Mouse (Mus musculus): Measurements from ENCODE around the gene Dars. TPM values are rescaled to one million over a fixed set of nuclear protein-coding genes. Genes with fewer than 3 reads are reported as not detected.

The Dars gene
- polyA plus RNA-seq, 1 experiment from 2014 or later, result 108 TPM

DNA sequence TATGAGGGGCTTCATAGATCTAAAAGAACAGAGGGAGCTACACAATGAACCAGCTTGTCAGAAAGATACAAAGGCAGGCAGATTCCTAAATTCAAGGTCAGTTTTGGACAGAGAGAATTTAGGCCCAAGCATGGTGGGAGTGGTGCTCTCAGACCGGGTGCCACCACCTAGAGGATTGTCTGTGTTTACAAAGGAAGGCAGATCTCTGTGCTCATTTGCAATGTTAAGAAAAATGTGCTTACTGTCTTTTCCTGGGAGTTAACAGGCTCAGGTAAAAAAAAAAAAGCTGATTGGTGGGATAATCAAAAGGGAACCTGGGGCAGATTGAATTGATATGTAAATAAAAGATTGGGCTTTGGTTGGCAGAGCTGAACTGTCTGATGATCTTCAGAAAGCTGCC, 20.1 kb upstream of the Dars start:
- H3K9ac ChIP-seq (ENCODE audit: low read depth, low read length), result no peak overlapping the region
- no peaks in the 10 kb centered on the region for H3K9me3 ChIP-seq (ENCODE audit: control insufficient read depth, low read length)
- ATAC-seq (ENCODE audit: low FRiP score, low TSS enrichment), result no peak
- no peaks in the 10 kb centered on the region for H3K36me3 ChIP-seq (ENCODE audit: control insufficient read depth, insufficient read depth, low read length)
- no peak overlapping the region for H3K4me2 ChIP-seq (replicated peaks; ENCODE audit: low read depth, low read length)
- H3K4me1 ChIP-seq (ENCODE audit: control insufficient read depth, insufficient read depth, low read length), result no peaks in the 10 kb centered on the region
- no peaks in the 10 kb centered on the region for H3K27me3 ChIP-seq (ENCODE audit: control insufficient read depth, insufficient read depth, low read length)
- 43% methylated on average over 1 of the region's 1 CpGs for WGBS
- H3K4me3 ChIP-seq (ENCODE audit: low read length), result no peak overlapping the region
- H3K27ac ChIP-seq (ENCODE audit: low read depth, low read length), result no peak overlapping the region

DNA sequence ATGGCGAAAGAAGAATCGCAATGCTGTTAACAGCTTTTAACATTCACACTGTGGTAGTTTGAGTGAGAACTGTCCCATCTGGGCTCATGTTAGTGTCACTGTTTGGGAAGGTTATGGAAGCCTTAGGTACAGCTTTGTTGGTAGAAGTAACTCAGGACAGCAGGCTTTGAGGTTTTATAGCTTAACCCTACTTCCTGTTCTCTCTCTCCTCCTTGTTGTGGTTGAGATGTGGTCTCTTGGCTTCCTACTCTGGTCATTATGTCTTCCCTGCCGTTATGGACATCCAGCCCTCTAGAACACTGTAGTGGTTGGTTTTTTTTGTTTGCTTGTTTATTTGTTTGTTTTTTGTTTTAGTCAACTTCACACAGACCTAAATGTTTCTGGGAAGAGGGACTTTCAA, 18.8 kb upstream of the Dars start:
- no peaks in the 10 kb centered on the region for H3K27me3 ChIP-seq (ENCODE audit: control insufficient read depth, insufficient read depth, low read length)
- no peak overlapping the region for H3K4me2 ChIP-seq (replicated peaks; ENCODE audit: low read depth, low read length)
- no peaks in the 10 kb centered on the region for H3K4me1 ChIP-seq (ENCODE audit: control insufficient read depth, insufficient read depth, low read length)
- no peaks in the 10 kb centered on the region for H3K9me3 ChIP-seq (ENCODE audit: control insufficient read depth, low read length)
- ATAC-seq (ENCODE audit: low FRiP score, low TSS enrichment), result no peak
- no peak overlapping the region for H3K4me3 ChIP-seq (ENCODE audit: low read length)
- WGBS, result 77% methylated on average over 3 of the region's 3 CpGs
- no peak overlapping the region for H3K27ac ChIP-seq (ENCODE audit: low read depth, low read length)
- no peak overlapping the region for H3K9ac ChIP-seq (ENCODE audit: low read depth, low read length)
- H3K36me3 ChIP-seq (ENCODE audit: control insufficient read depth, insufficient read depth, low read length), result no peaks in the 10 kb centered on the region

DNA sequence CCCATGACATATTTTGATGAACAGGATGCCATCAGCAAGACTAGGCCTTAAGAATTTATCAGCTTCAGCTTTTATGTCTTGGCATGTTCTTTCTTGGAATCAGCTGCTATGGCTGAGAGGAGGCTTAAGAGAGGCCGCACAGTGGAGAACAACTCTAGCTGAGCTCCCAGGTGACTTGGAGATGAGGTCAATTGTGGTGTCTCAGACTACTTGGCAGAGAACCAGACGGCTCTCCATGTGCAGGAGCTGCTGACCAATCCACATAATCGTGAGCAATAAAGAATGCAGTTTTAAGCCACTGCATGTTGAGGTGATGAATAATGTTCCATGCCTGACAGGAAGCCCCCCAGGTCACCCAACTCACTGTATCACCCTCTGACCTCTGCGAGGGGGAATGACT, 18.4 kb upstream of the Dars start:
- Histone ChIP-seq H3K4me2 (replicated peaks; ENCODE audit: low read depth, low read length) (no peak overlapping the region), H3K4me3 (ENCODE audit: low read length) (no peak overlapping the region), H3K36me3 (ENCODE audit: control insufficient read depth, insufficient read depth, low read length) (no peaks in the 10 kb centered on the region), H3K9me3 (ENCODE audit: control insufficient read depth, low read length) (no peaks in the 10 kb centered on the region), H3K4me1 (ENCODE audit: control insufficient read depth, insufficient read depth, low read length) (no peaks in the 10 kb centered on the region), H3K27ac (ENCODE audit: low read depth, low read length) (no peak overlapping the region), H3K9ac (ENCODE audit: low read depth, low read length) (no peak overlapping the region), H3K27me3 (ENCODE audit: control insufficient read depth, insufficient read depth, low read length) (no peaks in the 10 kb centered on the region)
- WGBS, result 47% methylated on average over 4 of the region's 4 CpGs
- ATAC-seq (ENCODE audit: low FRiP score, low TSS enrichment), result peak; percentile 69; the same call in 1 of the 2 replicates

DNA sequence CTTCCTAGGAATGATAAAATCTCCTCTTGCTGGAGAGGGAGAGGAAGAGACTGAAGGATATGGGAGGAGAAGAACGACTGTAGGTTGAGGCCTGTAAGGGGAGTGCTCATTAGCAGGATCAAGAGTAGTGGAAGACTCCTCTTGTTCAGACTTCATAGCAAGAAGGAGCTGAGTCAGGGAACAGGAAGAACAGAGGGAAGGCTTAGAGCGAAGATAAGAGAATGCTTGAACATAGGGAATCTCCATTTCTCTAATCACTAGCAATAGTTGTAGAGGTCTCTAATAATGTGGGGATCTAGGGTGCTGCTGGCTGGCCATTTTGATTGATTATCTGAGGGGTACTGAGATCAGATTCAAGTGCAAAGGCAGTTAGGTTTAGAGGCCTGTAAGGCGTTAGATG, 7.8 kb upstream of the Dars start:
- Histone ChIP-seq H3K4me1 (ENCODE audit: control insufficient read depth, insufficient read depth, low read length) (no peaks in the 10 kb centered on the region), H3K27me3 (ENCODE audit: control insufficient read depth, insufficient read depth, low read length) (no peaks in the 10 kb centered on the region), H3K9me3 (ENCODE audit: control insufficient read depth, low read length) (no peaks in the 10 kb centered on the region), H3K4me2 (replicated peaks; ENCODE audit: low read depth, low read length) (no peak overlapping the region), H3K36me3 (ENCODE audit: control insufficient read depth, insufficient read depth, low read length) (no peaks in the 10 kb centered on the region), H3K4me3 (ENCODE audit: low read length) (no peak overlapping the region), H3K9ac (ENCODE audit: low read depth, low read length) (no peak overlapping the region), H3K27ac (ENCODE audit: low read depth, low read length) (no peak overlapping the region)
- ATAC-seq (ENCODE audit: low FRiP score, low TSS enrichment), result no peak
- 76% methylated on average over 3 of the region's 3 CpGs for WGBS

DNA sequence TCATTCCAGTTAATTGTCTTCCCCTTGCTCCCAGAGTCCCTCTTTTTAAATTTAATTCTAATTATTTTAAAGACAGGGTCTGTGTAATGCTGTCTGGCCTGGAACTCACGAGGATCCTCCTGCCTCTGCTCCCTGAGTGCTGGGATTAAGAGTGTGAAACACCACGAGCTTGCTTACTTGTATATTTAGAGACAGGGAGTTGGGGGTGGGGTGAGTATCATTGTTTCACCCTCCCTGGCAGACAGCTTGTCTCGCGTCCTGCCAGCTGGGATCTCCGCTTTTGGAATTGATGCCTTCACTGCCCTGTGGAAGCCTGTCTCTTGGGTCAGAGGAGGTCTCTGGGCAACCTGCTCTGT, 343 bp upstream of the Dars start:
- peak overlapping the region; percentile 6; the same call in 1 of the 2 replicates for H3K27ac ChIP-seq (ENCODE audit: low read depth, low read length)
- H3K9ac ChIP-seq (ENCODE audit: low read depth, low read length), result no peak overlapping the region
- WGBS, result 44% methylated on average over 5 of the region's 5 CpGs
- peak; percentile 18 for ATAC-seq (ENCODE audit: low FRiP score, low TSS enrichment)
- H3K36me3 ChIP-seq (ENCODE audit: control insufficient read depth, insufficient read depth, low read length), result peaks cover 10% of the 10 kb centered on the region; the same call in 1 of the 2 replicates
- no peaks in the 10 kb centered on the region for H3K4me1 ChIP-seq (ENCODE audit: control insufficient read depth, insufficient read depth, low read length)
- peak overlapping the region; percentile 94 for H3K4me3 ChIP-seq (ENCODE audit: low read length)
- H3K4me2 ChIP-seq (replicated peaks; ENCODE audit: low read depth, low read length), result no peak overlapping the region; the same call in 1 of the 2 replicates
- no peaks in the 10 kb centered on the region for H3K9me3 ChIP-seq (ENCODE audit: control insufficient read depth, low read length)
- H3K27me3 ChIP-seq (ENCODE audit: control insufficient read depth, insufficient read depth, low read length), result no peaks in the 10 kb centered on the region

DNA sequence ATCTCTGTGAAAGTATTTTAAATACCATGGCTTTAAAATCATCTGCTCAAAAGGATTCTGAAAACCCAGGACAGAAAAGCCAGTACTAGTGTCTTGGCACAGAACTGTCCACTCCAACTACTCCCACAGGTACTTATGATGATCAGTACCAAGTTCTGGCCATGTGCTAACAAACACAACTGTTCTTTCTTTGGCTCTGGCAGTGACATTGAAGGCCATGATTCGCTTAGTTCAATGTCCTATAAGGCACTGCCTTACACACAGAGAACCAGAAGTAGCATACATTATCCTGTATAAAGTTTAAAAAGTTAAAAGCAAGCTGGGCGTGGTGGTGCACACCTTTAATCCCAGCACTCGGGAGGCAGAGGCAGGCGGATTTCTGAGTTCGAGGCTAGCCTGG, 6.0 kb downstream of the Dars start:
- 98% methylated on average over 5 of the region's 5 CpGs for WGBS
- H3K4me2 ChIP-seq (replicated peaks; ENCODE audit: low read depth, low read length), result no peak overlapping the region
- no peak overlapping the region for H3K9ac ChIP-seq (ENCODE audit: low read depth, low read length)
- no peak overlapping the region for H3K4me3 ChIP-seq (ENCODE audit: low read length)
- ATAC-seq (ENCODE audit: low FRiP score, low TSS enrichment), result no peak
- no peak overlapping the region for H3K27ac ChIP-seq (ENCODE audit: low read depth, low read length)
- no peaks in the 10 kb centered on the region for H3K4me1 ChIP-seq (ENCODE audit: control insufficient read depth, insufficient read depth, low read length)
- H3K36me3 ChIP-seq (ENCODE audit: control insufficient read depth, insufficient read depth, low read length), result peaks cover 16% of the 10 kb centered on the region; the same call in 1 of the 2 replicates
- H3K9me3 ChIP-seq (ENCODE audit: control insufficient read depth, low read length), result no peaks in the 10 kb centered on the region
- no peaks in the 10 kb centered on the region for H3K27me3 ChIP-seq (ENCODE audit: control insufficient read depth, insufficient read depth, low read length)

DNA sequence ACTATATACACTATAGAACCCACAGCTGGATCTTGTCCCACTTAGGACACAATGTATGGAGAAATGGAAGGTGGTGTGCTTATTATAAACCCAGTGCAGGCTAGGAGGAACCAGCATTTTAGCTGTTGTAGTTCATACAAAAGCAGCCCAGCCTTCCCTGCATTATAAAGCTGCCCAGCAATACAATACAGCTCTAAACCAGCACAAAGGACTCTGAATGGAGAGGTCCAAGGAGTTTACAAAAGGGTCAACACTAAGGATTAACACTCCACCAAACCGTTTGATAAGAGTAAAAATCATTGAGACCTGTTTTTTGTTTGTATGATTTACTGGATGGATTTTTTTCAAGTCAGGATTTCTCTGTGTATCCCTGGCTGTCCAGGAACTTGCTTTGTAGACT, 10.3 kb downstream of the Dars start:
- no peak overlapping the region for H3K27ac ChIP-seq (ENCODE audit: low read depth, low read length)
- peaks cover 27% of the 10 kb centered on the region for H3K36me3 ChIP-seq (ENCODE audit: control insufficient read depth, insufficient read depth, low read length)
- H3K9me3 ChIP-seq (ENCODE audit: control insufficient read depth, low read length), result no peaks in the 10 kb centered on the region
- H3K4me2 ChIP-seq (replicated peaks; ENCODE audit: low read depth, low read length), result no peak overlapping the region
- H3K4me1 ChIP-seq (ENCODE audit: control insufficient read depth, insufficient read depth, low read length), result no peaks in the 10 kb centered on the region
- WGBS, result 71% methylated on average over 1 of the region's 1 CpGs
- no peaks in the 10 kb centered on the region for H3K27me3 ChIP-seq (ENCODE audit: control insufficient read depth, insufficient read depth, low read length)
- no peak overlapping the region for H3K4me3 ChIP-seq (ENCODE audit: low read length)
- ATAC-seq (ENCODE audit: low FRiP score, low TSS enrichment), result no peak
- H3K9ac ChIP-seq (ENCODE audit: low read depth, low read length), result no peak overlapping the region

DNA sequence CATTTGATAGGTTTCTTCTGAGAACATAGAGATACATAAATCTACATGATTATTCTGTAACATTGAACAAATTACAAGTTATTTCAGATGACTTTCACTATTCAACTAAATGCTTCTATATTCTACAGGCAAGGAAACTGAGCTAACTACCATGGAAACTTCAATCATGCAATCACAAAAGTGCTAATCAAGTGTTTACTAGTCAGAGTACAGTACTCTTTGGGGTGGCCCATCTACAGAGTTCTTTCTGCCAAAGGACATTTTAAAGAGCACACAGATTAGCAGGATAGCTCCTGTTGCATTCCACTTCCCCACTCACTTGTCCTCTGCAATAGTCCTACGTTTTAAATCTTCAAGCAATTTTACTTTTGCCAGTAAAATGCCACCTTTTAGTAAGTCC, 11.5 kb downstream of the Dars start:
- ATAC-seq (ENCODE audit: low FRiP score, low TSS enrichment), result no peak
- Histone ChIP-seq H3K4me3 (ENCODE audit: low read length) (no peak overlapping the region), H3K27me3 (ENCODE audit: control insufficient read depth, insufficient read depth, low read length) (no peaks in the 10 kb centered on the region), H3K4me1 (ENCODE audit: control insufficient read depth, insufficient read depth, low read length) (no peaks in the 10 kb centered on the region), H3K4me2 (replicated peaks; ENCODE audit: low read depth, low read length) (no peak overlapping the region), H3K27ac (ENCODE audit: low read depth, low read length) (no peak overlapping the region), H3K9me3 (ENCODE audit: control insufficient read depth, low read length) (no peaks in the 10 kb centered on the region), H3K9ac (ENCODE audit: low read depth, low read length) (no peak overlapping the region), H3K36me3 (ENCODE audit: control insufficient read depth, insufficient read depth, low read length) (peaks cover 33% of the 10 kb centered on the region)
- 87% methylated on average over 1 of the region's 1 CpGs for WGBS

DNA sequence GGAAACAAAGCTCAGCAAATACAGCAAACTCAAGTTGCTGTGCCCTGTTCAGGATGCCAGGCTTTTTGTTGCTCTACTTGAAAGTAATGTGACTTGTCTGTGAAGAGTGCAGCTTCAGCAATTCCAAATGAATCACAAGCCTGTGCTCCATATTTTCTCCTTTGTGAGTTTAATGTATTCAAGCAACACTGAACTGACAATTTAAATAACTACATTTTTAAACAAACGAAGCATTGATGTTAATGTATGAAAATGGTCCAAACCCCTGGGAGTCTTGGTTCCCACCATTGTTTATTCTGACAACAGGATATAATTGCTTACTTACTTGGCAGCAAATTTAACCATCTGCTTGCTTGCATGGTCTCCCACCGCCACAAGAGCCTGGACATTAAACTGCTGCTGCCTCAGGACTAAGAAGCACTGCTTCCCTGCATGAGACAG, 12.1 kb downstream of the Dars start:
- H3K4me1 ChIP-seq (ENCODE audit: control insufficient read depth, insufficient read depth, low read length), result no peaks in the 10 kb centered on the region
- H3K27ac ChIP-seq (ENCODE audit: low read depth, low read length), result no peak overlapping the region
- H3K36me3 ChIP-seq (ENCODE audit: control insufficient read depth, insufficient read depth, low read length), result peaks cover 32% of the 10 kb centered on the region
- no peaks in the 10 kb centered on the region for H3K9me3 ChIP-seq (ENCODE audit: control insufficient read depth, low read length)
- no peak overlapping the region for H3K4me3 ChIP-seq (ENCODE audit: low read length)
- WGBS, result 57% methylated on average over 2 of the region's 2 CpGs
- no peak for ATAC-seq (ENCODE audit: low FRiP score, low TSS enrichment)
- H3K4me2 ChIP-seq (replicated peaks; ENCODE audit: low read depth, low read length), result no peak overlapping the region
- H3K9ac ChIP-seq (ENCODE audit: low read depth, low read length), result no peak overlapping the region
- H3K27me3 ChIP-seq (ENCODE audit: control insufficient read depth, insufficient read depth, low read length), result no peaks in the 10 kb centered on the region

DNA sequence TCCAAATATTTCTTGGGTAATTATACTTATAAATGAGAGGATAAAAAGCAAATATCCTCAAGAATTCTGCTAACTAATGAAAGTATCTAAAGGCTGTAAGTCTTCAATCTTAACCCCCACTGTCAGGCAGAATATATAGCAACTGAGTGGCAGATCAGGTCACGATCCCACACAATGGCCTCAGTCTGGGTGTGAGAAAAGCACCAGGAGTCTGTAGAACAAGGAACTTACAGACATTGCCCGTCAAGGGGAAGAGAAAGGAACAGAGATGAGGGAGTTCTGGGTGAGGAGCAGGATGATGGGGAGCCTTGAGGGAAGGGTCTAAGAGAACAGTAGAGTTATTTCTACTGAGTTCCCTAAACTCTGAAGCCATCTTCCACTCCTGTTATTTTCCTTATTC, 16.2 kb downstream of the Dars start:
- Histone ChIP-seq H3K9me3 (ENCODE audit: control insufficient read depth, low read length) (no peaks in the 10 kb centered on the region), H3K27me3 (ENCODE audit: control insufficient read depth, insufficient read depth, low read length) (no peaks in the 10 kb centered on the region), H3K4me1 (ENCODE audit: control insufficient read depth, insufficient read depth, low read length) (0 out of 2 replicates have a peak, but pooled peaks cover 3% of the 10 kb centered on the region), H3K27ac (ENCODE audit: low read depth, low read length) (no peak overlapping the region), H3K9ac (ENCODE audit: low read depth, low read length) (no peak overlapping the region), H3K4me2 (replicated peaks; ENCODE audit: low read depth, low read length) (no peak overlapping the region), H3K36me3 (ENCODE audit: control insufficient read depth, insufficient read depth, low read length) (peaks cover 37% of the 10 kb centered on the region), H3K4me3 (ENCODE audit: low read length) (no peak overlapping the region)
- 44% methylated on average over 2 of the region's 2 CpGs for WGBS
- ATAC-seq (ENCODE audit: low FRiP score, low TSS enrichment), result no peak
